Mouse (Mus musculus) cortical plate, adult 2 months (tissue): ENCODE results near the gene Nfasc. TPM values are rescaled to one million over a fixed set of nuclear protein-coding genes. Genes with fewer than 3 reads are reported as not detected.

Experiments
- H3K27ac ChIP-seq: fragments of 200-500 bp; 2 replicates; pipeline ENCODE4 v1.5.1; 2012; ENCODE audit warnings: low read length, control low read depth, inconsistent platforms; ENCODE audit not compliant: insufficient read depth
- H3K4me1 ChIP-seq: fragments of 200-500 bp; 2 replicates; pipeline ENCODE4 v1.6.1; 2011; ENCODE audit warnings: low read length; ENCODE audit not compliant: control insufficient read depth, insufficient read depth
- H3K4me3 ChIP-seq: fragments of 200-500 bp; 2 replicates; pipeline ENCODE4 v1.5.1; 2011; ENCODE audit warnings: mild to moderate bottlenecking, low read length, control low read depth; ENCODE audit not compliant: insufficient read depth
- CTCF ChIP-seq: fragments of 200-500 bp; IDR thresholded peaks from 2 replicates; pipeline ENCODE4 v1.5.1; 2011; ENCODE audit warnings: mild to moderate bottlenecking, control low read depth, low read length; ENCODE audit not compliant: insufficient read depth; ENCODE audit errors: extremely low read depth
- POLR2A ChIP-seq: fragments of 200-500 bp; IDR thresholded peaks from 2 replicates; pipeline ENCODE4 v1.6.1; 2011; ENCODE audit warnings: mild to moderate bottlenecking, low read length, control low read depth; ENCODE audit not compliant: insufficient read depth; ENCODE audit errors: extremely low read depth
- polyA plus RNA-seq: library from polyadenylated mRNA; depleted of rRNA; stranded (reverse); fragments of >200 nt; gene quantifications from 2 replicates; pipeline ENCODE4 v1.2.3, GENCODE M21; 2012

Gene Nfasc
- polyA plus RNA-seq, 1 experiment = 109 TPM

- no peak overlapping the region for H3K27ac ChIP-seq
- peaks cover 8% of the 10 kb centered on the region for H3K4me1 ChIP-seq
- no peak for TF ChIP-seq POLR2A
- TF ChIP-seq CTCF = no peak
- no peak overlapping the region for H3K4me3 ChIP-seq
Measured at GRCm38 (mm10) chr1:132560907-132561700, 180.5 kb downstream of the Nfasc start.

DNA sequence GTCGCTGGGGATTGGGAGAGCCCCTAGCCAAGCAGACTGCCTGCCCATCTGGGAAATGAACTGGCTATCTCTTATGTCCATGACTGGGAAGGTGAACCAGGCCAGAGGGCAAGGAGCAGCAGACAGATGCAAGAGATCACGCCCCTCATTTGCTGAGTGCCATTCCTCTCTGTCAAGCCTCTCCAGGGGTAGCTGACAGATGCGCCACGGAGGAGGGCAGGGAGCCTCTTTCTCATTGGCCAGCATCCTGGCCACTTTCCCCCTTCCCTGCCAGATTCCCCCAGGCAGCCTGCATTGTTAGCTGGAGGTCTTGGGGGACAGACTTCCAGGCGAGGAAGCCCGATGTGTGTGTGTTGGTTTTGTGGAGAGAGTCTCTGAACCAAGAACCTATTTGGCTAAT lies 182.6 kb downstream of the Nfasc start:
- no peak overlapping the region for H3K4me3 ChIP-seq
- peaks cover 3% of the 10 kb centered on the region; the same call in 1 of the 2 replicates for H3K4me1 ChIP-seq
- H3K27ac ChIP-seq = no peak overlapping the region
- TF ChIP-seq CTCF = no peak
- no peak for TF ChIP-seq POLR2A

GRCm38 (mm10) chr1:132557901-132558631 lies 183.5 kb downstream of the Nfasc start:
- H3K27ac ChIP-seq = no peak overlapping the region
- TF ChIP-seq POLR2A (no peak), CTCF (no peak)
- H3K4me1 ChIP-seq = peaks cover 3% of the 10 kb centered on the region; the same call in 1 of the 2 replicates
- no peak overlapping the region for H3K4me3 ChIP-seq

DNA sequence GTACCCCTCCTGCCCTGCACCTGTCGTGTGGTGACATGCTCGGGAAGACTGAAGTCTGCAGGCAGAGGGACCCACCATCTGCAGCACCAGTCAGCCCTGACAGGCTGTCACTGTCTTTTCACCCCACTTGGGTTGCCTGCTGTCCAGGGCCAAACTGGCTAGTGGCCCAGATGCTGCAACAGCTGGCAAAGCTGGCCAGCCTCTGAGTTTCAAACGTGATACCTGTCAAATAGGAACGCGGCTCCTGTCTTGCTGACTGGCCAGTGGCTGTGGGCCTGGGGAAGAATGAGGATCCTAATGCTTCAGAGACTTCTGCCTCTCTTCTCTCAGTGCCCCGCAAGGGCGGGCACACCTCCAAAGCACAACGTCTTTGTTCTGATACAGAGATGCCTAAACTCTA lies 197.8 kb downstream of the Nfasc start:
- H3K27ac ChIP-seq = no peak overlapping the region
- TF ChIP-seq CTCF = no peak
- H3K4me3 ChIP-seq = no peak overlapping the region
- 0 out of 2 replicates have a peak, but pooled peaks cover 5% of the 10 kb centered on the region for H3K4me1 ChIP-seq

DNA sequence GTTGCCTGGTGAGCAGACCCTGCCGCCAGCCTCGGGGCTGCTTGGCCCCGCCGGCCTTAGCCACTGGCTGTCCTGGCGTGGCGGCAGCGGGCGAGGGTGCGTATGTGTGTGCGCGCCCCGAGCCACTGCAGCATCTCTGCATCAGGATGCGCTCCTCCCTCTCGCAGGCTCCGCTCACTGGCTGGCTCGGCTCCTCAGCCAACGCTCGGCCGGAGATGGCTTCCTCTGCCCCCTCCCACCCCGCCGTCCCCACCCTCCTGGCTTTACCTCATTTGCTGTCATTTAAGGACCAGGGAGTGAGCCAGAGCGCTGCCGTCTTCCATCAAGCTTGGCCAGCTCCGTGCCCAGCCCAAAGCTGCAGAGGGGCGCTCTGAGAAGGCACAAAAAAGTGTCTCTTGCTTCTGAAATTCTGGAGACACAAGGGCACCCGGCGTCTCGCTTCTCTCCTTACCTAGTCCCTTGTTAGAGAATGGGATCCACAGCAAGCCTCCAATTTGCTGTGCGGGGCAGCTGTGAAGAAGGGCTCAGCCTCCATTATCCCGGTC lies 198.8 kb downstream of the Nfasc start, which contains the start of gene Cntn2:
Gene Cntn2, minus strand, starts transcription at position 495 of the 545 bp plus-strand sequence.
- TF ChIP-seq POLR2A = peak; percentile 84
- TF ChIP-seq CTCF = no peak
- peak within 1 kb of the TSS; percentile 66 for H3K4me3 ChIP-seq
- H3K27ac ChIP-seq = peak within 1 kb of the TSS; percentile 76
- H3K4me1 ChIP-seq = 0 out of 2 replicates have a peak, but pooled peaks cover 5% of the 10 kb centered on the region

DNA sequence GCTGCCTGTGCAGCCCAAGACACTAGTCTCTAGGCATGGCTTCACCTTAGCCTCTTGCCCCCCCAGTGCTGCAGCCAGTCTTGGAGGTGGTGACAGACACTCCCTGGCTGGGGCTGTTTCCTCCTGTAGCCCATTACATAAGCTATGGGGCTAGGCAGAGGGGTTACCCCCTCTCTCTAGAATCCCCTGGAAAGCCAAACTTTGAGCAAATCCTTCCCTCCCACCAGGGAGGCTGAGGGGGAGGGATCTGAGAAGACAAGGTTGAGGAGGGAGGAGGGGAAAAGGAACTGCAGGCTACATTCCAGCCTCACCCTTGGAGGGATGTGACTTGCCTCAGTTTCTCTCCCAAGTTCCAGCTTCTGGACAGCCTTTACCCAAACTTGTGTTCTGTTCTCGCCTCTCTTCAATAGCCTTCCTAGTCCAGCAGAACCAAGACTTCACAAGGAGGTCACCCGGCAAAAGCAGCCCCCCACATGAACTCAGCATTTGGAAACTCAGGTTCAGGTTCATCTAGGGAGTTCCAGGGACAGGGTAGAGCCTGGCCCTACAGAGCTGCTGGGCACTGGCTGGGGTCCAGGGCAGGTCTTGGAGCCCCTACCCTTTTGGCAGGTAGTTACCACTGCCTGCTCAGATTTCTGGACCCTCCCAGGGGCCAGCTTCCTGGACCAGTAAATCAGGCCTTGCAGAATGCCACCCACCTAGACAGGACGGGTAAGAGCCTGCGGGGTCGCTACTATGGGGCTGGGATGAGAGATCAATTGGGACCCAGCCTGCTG lies 199.6 kb downstream of the Nfasc start:
- Histone ChIP-seq H3K27ac (peak overlapping the region; percentile 76), H3K4me3 (peak overlapping the region; percentile 66), H3K4me1 (peaks cover 8% of the 10 kb centered on the region; the same call in 1 of the 2 replicates)
- TF ChIP-seq CTCF (no peak), POLR2A (no peak)

GRCm38 (mm10) chr1:132541171-132541823 lies 200.3 kb downstream of the Nfasc start:
- peak overlapping the region; percentile 66 for H3K4me3 ChIP-seq
- no peak overlapping the region for H3K27ac ChIP-seq
- peaks cover 8% of the 10 kb centered on the region; the same call in 1 of the 2 replicates for H3K4me1 ChIP-seq
- no peak for TF ChIP-seq POLR2A
- no peak for TF ChIP-seq CTCF

DNA sequence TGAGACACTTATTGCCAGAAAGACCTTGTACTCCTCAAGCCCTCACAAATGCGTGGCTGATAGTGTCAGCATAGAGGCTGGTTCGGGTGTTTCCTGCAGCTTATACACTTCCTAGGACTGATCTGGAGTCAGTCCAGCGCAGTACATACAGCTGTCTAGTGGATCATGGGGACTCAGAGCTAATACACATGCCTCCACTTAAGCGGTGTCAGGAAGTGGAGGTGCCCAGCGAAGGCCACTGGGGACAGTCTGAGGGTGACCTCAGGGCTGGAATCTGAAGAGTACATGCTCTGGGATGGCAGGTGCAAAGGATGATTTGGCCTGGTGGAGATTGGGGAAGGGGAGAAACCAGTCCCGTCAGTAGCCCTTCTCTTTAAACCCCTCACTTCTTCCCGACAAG lies 200.9 kb downstream of the Nfasc start:
- TF ChIP-seq POLR2A = no peak
- no peak for TF ChIP-seq CTCF
- peaks cover 8% of the 10 kb centered on the region; the same call in 1 of the 2 replicates for H3K4me1 ChIP-seq
- peak overlapping the region; percentile 66 for H3K4me3 ChIP-seq
- no peak overlapping the region for H3K27ac ChIP-seq
